9 mouse cellular contexts compared by ENCODE assay signal in genomic region chr11:54026491-54027041, GRCm38 (mm10). TPM values are rescaled to one million over a fixed set of nuclear protein-coding genes. Genes with fewer than 3 reads are reported as not detected.
DNase-seq lines count a peak whose midpoint lies in the region; ATAC-seq and TF ChIP-seq lines count a peak whose summit lies in the region.
"Had no signal": no experiment of that assay in that cellular context is flagged by ENCODE, and none has a peak within 500 bp of the region (broad histone marks: within the 10 kb centered on the region; RNA-seq: fewer than 3 reads in every experiment).

No protein-coding gene starts in this region.

- H3K9me3 ChIP-seq in heart, embryonic 13.5 days = no peaks in the 10 kb centered on the region
- no peaks in the 10 kb centered on the region for H3K9me3 ChIP-seq in MEL (replicated peaks; ENCODE audit: insufficient read depth, low read length)
- no peaks in the 10 kb centered on the region for H3K9me3 ChIP-seq in liver, embryonic 13.5 days (replicated peaks)

- intact Hi-C loops in heart, adult 2 months (cut with DNase I) = no loop called here

- 33% methylated on average over 1 of the region's 1 CpGs for WGBS in heart, embryonic 13.5 days
- WGBS in heart, adult 2 months = 57% methylated on average over 1 of the region's 1 CpGs
- WGBS in liver, embryonic 13.5 days (ENCODE audit: insufficient replicate concordance) = 17% methylated on average over 1 of the region's 1 CpGs

- peak overlapping the region; percentile 62 for H3K4me3 ChIP-seq in heart, embryonic 13.5 days
- no peak overlapping the region for H3K4me3 ChIP-seq in heart, adult 2 months
- H3K4me3 ChIP-seq in MEL (ENCODE audit: control insufficient read depth in 1 of 2, insufficient read depth in 1 of 2, low read depth in 2 of 2, low read length in 2 of 2) = peak overlapping the region in 1 of 2 experiments; percentile 93; a peak in 1 of 4 replicates
- peak overlapping the region; percentile 74 for H3K4me3 ChIP-seq in liver, embryonic 13.5 days (replicated peaks)

- no peak overlapping the region; the same call in 1 of the 2 replicates for H3K9ac ChIP-seq in heart, embryonic 13.5 days
- no peak overlapping the region for H3K9ac ChIP-seq in heart, adult 2 months (ENCODE audit: low read depth, low read length)
- no peak overlapping the region for H3K9ac ChIP-seq in MEL (ENCODE audit: control insufficient read depth, low read depth, low read length, poor library complexity, severe bottlenecking)
- H3K9ac ChIP-seq in liver, embryonic 13.5 days = peak overlapping the region; percentile 89

- TF ChIP-seq POLR2A in heart, adult 2 months (IDR thresholded peaks at IDR 0.05; ENCODE audit: insufficient read depth, low read depth, low read length) = no peak
- TF ChIP-seq POLR2A in MEL (IDR thresholded peaks at IDR 0.05; ENCODE audit: control insufficient read depth in 1 of 2, insufficient read depth in 1 of 2, low read depth in 1 of 2, low read length in 2 of 2, poor library complexity in 1 of 2) = no peak; a peak in 1 of 4 replicates

- no peak for DNase-seq in heart, adult 2 months
- DNase-seq in MEL (ENCODE audit: low read depth, low spot score) = peak; percentile 91
- peak; percentile 78 for DNase-seq in cerebellum, adult 9-11 months
- peak; percentile 86 for DNase-seq in liver, embryonic 13.5 days
- no peak for DNase-seq in layer of hippocampus, adult 18-20 months (ENCODE audit: low spot score in 2 of 2)
- no peak for DNase-seq in adrenal gland, postnatal 10 days
- no peak for DNase-seq in adrenal gland, adult 2 months
- DNase-seq: kidney, postnatal 14 days had no signal

- peaks cover 15% of the 10 kb centered on the region for H3K4me1 ChIP-seq in heart, embryonic 13.5 days
- H3K4me1 ChIP-seq in heart, adult 2 months (ENCODE audit: control insufficient read depth, insufficient read depth, low read length) = peaks cover 6% of the 10 kb centered on the region
- H3K4me1 ChIP-seq in MEL (ENCODE audit: control insufficient read depth in 1 of 2, insufficient read depth in 2 of 2, low read length in 2 of 2) = peaks cover 29 to 39% of the 10 kb centered on the region in 2 experiments
- H3K4me1 ChIP-seq in liver, embryonic 13.5 days (replicated peaks) = peaks cover 66% of the 10 kb centered on the region

- H3K36me3 ChIP-seq in heart, embryonic 13.5 days = no peaks in the 10 kb centered on the region
- no peaks in the 10 kb centered on the region for H3K36me3 ChIP-seq in heart, adult 2 months (ENCODE audit: control insufficient read depth, insufficient read depth, low read length)
- peaks cover 0 to 33% of the 10 kb centered on the region in 2 experiments; a peak in 2 of 4 replicates for H3K36me3 ChIP-seq in MEL (ENCODE audit: control insufficient read depth in 1 of 2, insufficient read depth in 2 of 2, low read length in 2 of 2)
- H3K36me3 ChIP-seq in liver, embryonic 13.5 days = peaks cover 37% of the 10 kb centered on the region

- TF ChIP-seq EP300 in heart, adult 2 months (IDR thresholded peaks at IDR 0.05; ENCODE audit: insufficient read depth, low read depth, low read length) = no peak
- peak; percentile 92 to 98 for TF ChIP-seq EP300 in MEL (IDR thresholded peaks at IDR 0.05; ENCODE audit: low read depth in 1 of 2, low read length in 2 of 2)

- no peak for TF ChIP-seq RAD21 in MEL (IDR thresholded peaks at IDR 0.05; ENCODE audit: low read depth, low read length)

- TF ChIP-seq CTCF in heart, adult 2 months (IDR thresholded peaks at IDR 0.05) = no peak
- TF ChIP-seq CTCF in MEL (IDR thresholded peaks at IDR 0.05 in 2 of 3, conservative IDR thresholded peaks at IDR 0.05 in 1 of 3; ENCODE audit: control insufficient read depth in 1 of 3, insufficient read depth in 1 of 3, low read depth in 2 of 3, low read length in 3 of 3, poor library complexity in 1 of 3, severe bottlenecking in 1 of 3) = no peak

- no peak for ATAC-seq in heart, embryonic 13.5 days (ENCODE audit: extremely low read depth, insufficient number of reproducible peaks, low FRiP score, low TSS enrichment)
- ATAC-seq in liver, embryonic 13.5 days (ENCODE audit: low read depth) = peak; percentile 91

- H3K79me2 ChIP-seq in heart, adult 2 months (replicated peaks; ENCODE audit: control insufficient read depth, insufficient read depth, low read length) = no peaks in the 10 kb centered on the region
- H3K79me2 ChIP-seq in MEL (ENCODE audit: control insufficient read depth, insufficient read depth, low read length, poor library complexity) = peaks cover 3% of the 10 kb centered on the region; the same call in 1 of the 2 replicates

- H3K4me2 ChIP-seq in heart, embryonic 13.5 days = peak overlapping the region; percentile 92
- H3K4me2 ChIP-seq in liver, embryonic 13.5 days = peak overlapping the region; percentile 85

- peak overlapping the region; percentile 49 for H3K27ac ChIP-seq in heart, embryonic 13.5 days (replicated peaks)
- H3K27ac ChIP-seq in heart, adult 2 months = no peak overlapping the region
- peak overlapping the region; percentile 44 for H3K27ac ChIP-seq in MEL (ENCODE audit: control insufficient read depth, low read depth, low read length)
- H3K27ac ChIP-seq in liver, embryonic 13.5 days = peak overlapping the region; percentile 98

- H3K27me3 ChIP-seq in heart, embryonic 13.5 days (replicated peaks) = peaks cover 52% of the 10 kb centered on the region
- H3K27me3 ChIP-seq in heart, adult 2 months (ENCODE audit: control insufficient read depth, insufficient read depth, low read length) = no peaks in the 10 kb centered on the region
- H3K27me3 ChIP-seq in MEL (ENCODE audit: control insufficient read depth in 1 of 2, insufficient read depth in 2 of 2, low read length in 2 of 2) = no peaks in the 10 kb centered on the region
- no peaks in the 10 kb centered on the region for H3K27me3 ChIP-seq in liver, embryonic 13.5 days

TF ChIP-seq in MEL, 35 proteins besides CTCF, POLR2A, EP300 and RAD21 (continues in another document):
- no peak; the same call in 1 of the 2 replicates for TF ChIP-seq MAFK (IDR thresholded peaks at IDR 0.05; ENCODE audit: borderline replicate concordance, low read depth, low read length)
- peak; percentile 99 for TF ChIP-seq TCF12 (IDR thresholded peaks at IDR 0.05; ENCODE audit: low read depth, low read length)
- TF ChIP-seq KAT2A (conservative IDR thresholded peaks at IDR 0.05; ENCODE audit: low read depth, low read length) = peak; percentile 23; the same call in 1 of the 2 replicates
- TF ChIP-seq E2F4 (IDR thresholded peaks at IDR 0.05; ENCODE audit: borderline replicate concordance, low read depth, low read length) = no peak
- TF ChIP-seq CHD1 (IDR thresholded peaks at IDR 0.05; ENCODE audit: low read depth, low read length) = 0 out of 2 replicates have a peak, but pooled peaks have one; percentile 16
- TF ChIP-seq JUND (IDR thresholded peaks at IDR 0.05; ENCODE audit: low read depth, low read length) = no peak
- 0 out of 2 replicates have a peak, but pooled peaks have one; percentile 26 for TF ChIP-seq MYC (IDR thresholded peaks at IDR 0.05; ENCODE audit: low read depth, low read length)
- TF ChIP-seq POLR2AphosphoS2 (IDR thresholded peaks at IDR 0.05; ENCODE audit: low read length) = no peak
- no peak for TF ChIP-seq SMC3 (IDR thresholded peaks at IDR 0.05; ENCODE audit: low read depth, low read length)
- 0 out of 2 replicates have a peak, but pooled peaks have one; percentile 32 for TF ChIP-seq ZKSCAN1 (IDR thresholded peaks at IDR 0.05; ENCODE audit: low read depth, low read length)
- peak; percentile 90 for TF ChIP-seq GATA1 (IDR thresholded peaks at IDR 0.05; ENCODE audit: low read depth, low read length)
- TF ChIP-seq ZC3H11A (IDR thresholded peaks at IDR 0.05; ENCODE audit: low read depth, low read length) = no peak
- TF ChIP-seq ZNF384 (IDR thresholded peaks at IDR 0.05; ENCODE audit: low read depth, low read length) = peak; percentile 69

RNA-seq across cellular contexts. Expression of gene Slc22a4, which starts 1.3 kb away (rescaled TPM):
- polyA plus RNA-seq in heart, embryonic 13.5 days (2015; fragmentation: Nextera tagmentation; extraction: Ambion mirVana) = 2.3 and 3.1 TPM in 2 replicates
- 1 to 10 TPM; 5.1 to 5.5 TPM for total RNA-seq in heart, adult 2 months (2021)
- 5.6 and 7.0 TPM in 2 replicates for polyA plus RNA-seq in heart, adult 2 months (2012; rRNA removed)
- 2.3 and 3.5 TPM in 2 replicates for total RNA-seq in MEL (2012; rRNA removed)
- polyA plus RNA-seq in MEL (2012; ENCODE audit: insufficient read depth in 1 of 2, insufficient read length in 2 of 2, low read depth in 1 of 2, low replicate concordance in 2 of 2, missing spikeins in 1 of 2) = 1 to 10 TPM in 1 of 2 experiments, not detected in 1; 5.8 TPM
- 33.7 and 33.9 TPM in 2 replicates for polyA plus RNA-seq in liver, embryonic 13.5 days (2015; fragmentation: Nextera tagmentation; extraction: Ambion mirVana)
- total RNA-seq in layer of hippocampus, adult 18-20 months (2021) = 1 to 10 TPM; 6.1 to 6.7 TPM
- total RNA-seq in adrenal gland, postnatal 10 days (2021) = 1 to 10 TPM; 3.3 to 4.2 TPM
- total RNA-seq in adrenal gland, adult 2 months (2021) = 10 to 100 TPM in 1 of 2 experiments, 1 to 10 TPM in 1; 7.1 to 10.8 TPM
- polyA plus RNA-seq in adrenal gland, adult 2 months (2012; rRNA removed) = 7.1 and 10.3 TPM in 2 replicates

RNA-seq across cellular contexts. Expression of gene Pdlim4, which starts 42.2 kb away (rescaled TPM):
- 9.5 and 9.7 TPM in 2 replicates for polyA plus RNA-seq in heart, embryonic 13.5 days (2015; fragmentation: Nextera tagmentation; extraction: Ambion mirVana)
- total RNA-seq in heart, adult 2 months (2021) = 10 to 100 TPM; 30.8 to 33.8 TPM
- 57.6 and 58.2 TPM in 2 replicates for polyA plus RNA-seq in heart, adult 2 months (2012; rRNA removed)
- total RNA-seq in MEL (2012; rRNA removed) = 0.13 TPM in 1 of 2 replicates, not detected in the other
- under 1 TPM in 1 of 2 experiments, not detected in 1; 0.70 TPM for polyA plus RNA-seq in MEL (2012; ENCODE audit: insufficient read depth in 1 of 2, insufficient read length in 2 of 2, low read depth in 1 of 2, low replicate concordance in 2 of 2, missing spikeins in 1 of 2)
- polyA plus RNA-seq in liver, embryonic 13.5 days (2015; fragmentation: Nextera tagmentation; extraction: Ambion mirVana) = 3.1 TPM in 2 replicates
- total RNA-seq in layer of hippocampus, adult 18-20 months (2021) = 10 to 100 TPM; 14.8 to 15.4 TPM
- total RNA-seq in adrenal gland, postnatal 10 days (2021) = 10 to 100 TPM; 14.3 to 23.9 TPM
- 10 to 100 TPM; 16.1 to 18.7 TPM for total RNA-seq in adrenal gland, adult 2 months (2021)
- polyA plus RNA-seq in adrenal gland, adult 2 months (2012; rRNA removed) = 86.7 and 101 TPM in 2 replicates

RNA-seq across cellular contexts. Expression of gene Slc22a21, which starts 46.4 kb away (rescaled TPM):
- 2.2 TPM in 2 replicates for polyA plus RNA-seq in heart, embryonic 13.5 days (2015; fragmentation: Nextera tagmentation; extraction: Ambion mirVana)
- 1 to 10 TPM; 1.3 to 1.5 TPM for total RNA-seq in heart, adult 2 months (2021)
- polyA plus RNA-seq in heart, adult 2 months (2012; rRNA removed) = 0.61 and 1.1 TPM in 2 replicates
- 4.2 and 4.7 TPM in 2 replicates for total RNA-seq in MEL (2012; rRNA removed)
- 1 to 10 TPM in 1 of 2 experiments, not detected in 1; 6.9 TPM for polyA plus RNA-seq in MEL (2012; ENCODE audit: insufficient read depth in 1 of 2, insufficient read length in 2 of 2, low read depth in 1 of 2, low replicate concordance in 2 of 2, missing spikeins in 1 of 2)
- 1.1 and 1.6 TPM in 2 replicates for polyA plus RNA-seq in liver, embryonic 13.5 days (2015; fragmentation: Nextera tagmentation; extraction: Ambion mirVana)
- 1 to 10 TPM; 1.0 to 1.3 TPM for total RNA-seq in layer of hippocampus, adult 18-20 months (2021)
- 1 to 10 TPM; 4.4 to 5.8 TPM for total RNA-seq in adrenal gland, postnatal 10 days (2021)
- 1 to 10 TPM; 2.8 to 5.3 TPM for total RNA-seq in adrenal gland, adult 2 months (2021)
- 3.3 and 3.9 TPM in 2 replicates for polyA plus RNA-seq in adrenal gland, adult 2 months (2012; rRNA removed)

Comparison
In these comparisons a context has a peak if more than half of its experiments do, and no peak if none do; other contexts are left out.
1. DNase-seq: peak in MEL (single experiment), cerebellum, adult 9-11 months (single experiment) and liver, embryonic 13.5 days (single experiment); none in heart, adult 2 months (0 of 2), layer of hippocampus, adult 18-20 months (0 of 2), adrenal gland, postnatal 10 days (single experiment) and adrenal gland, adult 2 months (single experiment).
2. RNA of gene Pdlim4, which starts 42.2 kb away (total RNA-seq): 30.8 to 33.8 TPM in heart, adult 2 months, 14.3 to 23.9 TPM in adrenal gland, postnatal 10 days, 16.1 to 18.7 TPM in adrenal gland, adult 2 months and 14.8 to 15.4 TPM in layer of hippocampus, adult 18-20 months; 0.13 TPM in MEL; every median in the first group is over 10 times any median in the second.